Mouse (Mus musculus) thymus, postnatal 10 days (tissue): ENCODE measurements around the gene Polq.
"Not testable (repeated sequence)": the region's sequence is repeated elsewhere in the genome, so short reads cannot be mapped to it uniquely, and the experiment has no call there.

Experiments used
- DNase-seq, 2 experiments: peaks; one replicate each; pipeline ENCODE4 v3.0.0; 2021; ENCODE audit warnings: low spot score in 2 of 2

Gene Polq

DNA sequence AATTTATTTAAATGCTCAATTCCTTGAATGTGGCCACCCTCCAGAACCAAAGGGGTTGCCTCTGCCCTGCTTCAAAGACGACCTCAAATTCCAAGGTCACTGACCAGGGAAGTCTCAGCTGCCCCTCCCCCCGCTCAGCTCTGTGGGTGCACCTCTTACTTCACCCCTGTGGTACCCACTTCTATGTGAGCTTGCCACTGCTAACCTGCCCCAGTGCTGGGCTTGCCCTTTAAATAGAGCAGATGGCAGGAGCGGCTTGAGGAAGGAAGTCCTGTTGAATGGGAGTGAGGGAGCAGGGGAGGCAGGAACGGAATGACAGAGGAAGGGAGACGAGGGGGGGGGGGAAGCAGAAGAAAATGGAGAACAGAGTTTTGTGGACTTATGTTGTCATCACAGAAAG is 97.2 kb downstream of the Polq start:
- DNase-seq = no peak

DNA sequence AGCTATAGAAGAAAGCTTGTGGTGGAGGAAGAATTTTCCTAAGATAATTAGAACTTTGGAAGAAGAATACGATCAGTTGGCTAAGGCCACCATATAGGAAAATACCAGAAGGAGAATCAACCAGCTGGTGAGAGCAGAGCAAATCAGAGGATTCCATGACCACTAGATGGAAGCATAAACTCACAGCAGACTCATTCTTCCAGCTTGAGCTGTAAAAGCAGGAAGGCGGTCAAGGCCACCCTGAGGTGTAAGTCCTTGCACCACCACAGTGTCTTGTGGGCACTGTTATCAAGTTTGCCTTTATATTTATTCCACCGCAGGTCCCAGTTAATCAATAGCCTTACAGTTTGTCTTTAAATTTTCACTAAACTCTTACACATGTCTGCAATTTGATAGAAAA is 97.7 kb downstream of the Polq start:
- peak in 1 of 2 experiments; percentile 6 for DNase-seq

DNA sequence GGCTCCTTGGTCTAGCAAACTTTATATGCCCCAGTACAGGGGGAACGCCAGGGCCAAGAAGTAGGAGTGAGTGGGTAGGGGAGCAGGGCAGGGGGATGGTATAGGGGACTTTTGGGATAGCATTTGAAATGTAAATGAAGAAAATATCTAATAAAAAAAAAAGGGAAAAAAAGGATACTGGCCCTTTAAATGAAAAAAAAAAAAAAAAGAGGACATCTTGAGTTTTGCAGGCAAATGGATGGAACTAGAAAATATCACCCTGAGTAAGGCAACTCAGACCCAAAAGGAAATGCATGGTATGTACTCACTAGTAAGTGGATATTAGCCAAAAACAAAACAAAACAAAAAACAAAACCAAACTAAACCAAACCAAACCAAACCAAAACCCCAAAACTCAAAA is 113.6 kb downstream of the Polq start:
- DNase-seq = not testable (repeated sequence)
